21 mouse cellular contexts compared by ENCODE assay signal in the genomic region with DNA sequence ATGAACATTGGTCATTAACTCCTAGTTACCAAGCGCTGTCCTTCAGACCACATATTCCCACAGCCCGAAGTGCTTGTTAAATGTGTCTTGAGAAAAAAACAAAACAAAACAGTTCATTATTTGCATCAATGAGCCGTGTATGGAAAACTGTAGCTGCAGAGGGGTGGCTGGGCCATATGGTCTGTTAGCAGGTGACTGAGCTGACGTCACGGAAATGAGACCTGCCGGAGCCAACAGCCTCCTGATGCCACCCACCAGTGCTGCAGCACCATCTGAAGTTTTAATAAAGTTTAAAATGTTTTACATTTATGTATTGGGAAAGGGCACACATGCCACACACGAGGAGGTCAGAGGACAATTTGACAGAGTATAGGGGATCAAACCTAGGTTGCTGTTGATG. TPM values are rescaled to one million over a fixed set of nuclear protein-coding genes. Genes with fewer than 3 reads are reported as not detected.
A peak's percentile ranks its signal among the peaks of the same experiment; 100 is the strongest.
DNase-seq lines count a peak whose midpoint lies in the region; TF ChIP-seq lines count a peak whose summit lies in the region.
"Had no signal": no experiment of that assay in that cellular context is flagged by ENCODE, and none has a peak within 500 bp of the region (broad histone marks: within the 10 kb centered on the region; RNA-seq: fewer than 3 reads in every experiment).

No protein-coding gene starts in this region.

- H3K4me3 ChIP-seq in layer of hippocampus, adult 2 months: no peak overlapping the region
- H3K4me3 ChIP-seq: forebrain, embryonic 10.5 days; heart, embryonic 12.5 days; heart, embryonic 15.5 days; hindbrain, embryonic 10.5 days; hindbrain, embryonic 13.5 days had no signal

- H3K27ac ChIP-seq in layer of hippocampus, adult 2 months: no peak overlapping the region
- H3K27ac ChIP-seq: forebrain, embryonic 10.5 days; heart, embryonic 15.5 days; hindbrain, embryonic 10.5 days; hindbrain, embryonic 13.5 days had no signal

- TF ChIP-seq CTCF in layer of hippocampus, adult 2 months (conservative IDR thresholded peaks at IDR 0.05): no peak

- peak; percentile 61 for DNase-seq in cerebellum, adult 18-20 months
- DNase-seq in cerebellum, adult 11 months: no peak
- DNase-seq in cerebellum, adult 9-10 months: peak; percentile 66
- DNase-seq in cerebellum, postnatal 4 days (ENCODE audit: low spot score in 2 of 2): no peak
- DNase-seq in cerebellum, postnatal 10 days: peak; percentile 39 to 48
- no peak for DNase-seq in gastrocnemius, adult 18-20 months (ENCODE audit: low spot score)
- DNase-seq in layer of hippocampus, adult 2 months (ENCODE audit: low spot score in 2 of 2): no peak
- DNase-seq: adrenal gland, adult 8-10 months; adrenal gland, postnatal 25 days; forebrain, postnatal 0 days; gastrocnemius, postnatal 25 days; heart, adult 18-20 months; heart, postnatal 10 days; heart, postnatal 36 days; kidney, adult 2 months had no signal

RNA-seq across cellular contexts. Expression of gene Myh14, which starts 18.7 kb away (rescaled TPM):
- total RNA-seq in gastrocnemius, adult 18-20 months (2021): 10 to 100 TPM; 43.2 to 45.2 TPM
- 10 to 100 TPM; 30.4 TPM for total RNA-seq in layer of hippocampus, adult 2 months (2021)

RNA-seq across cellular contexts. Expression of gene Izumo2, which starts 19.2 kb away (rescaled TPM):
- total RNA-seq in gastrocnemius, adult 18-20 months (2021): not detected
- total RNA-seq in layer of hippocampus, adult 2 months (2021): not detected
- total RNA-seq: adrenal gland, adult 8-10 months; adrenal gland, postnatal 25 days; forebrain, postnatal 0 days; gastrocnemius, adult 8-10 months; gastrocnemius, postnatal 25 days; heart, adult 18-20 months; heart, postnatal 10 days; heart, postnatal 36 days had no signal

RNA-seq across cellular contexts. Expression of gene Vrk3, which starts 58.9 kb away (rescaled TPM):
- 10 to 100 TPM; 19.5 to 19.8 TPM for total RNA-seq in gastrocnemius, adult 18-20 months (2021)
- 10 to 100 TPM; 31.7 to 35.4 TPM for total RNA-seq in layer of hippocampus, adult 2 months (2021)

Comparison
In these comparisons a context has a peak if more than half of its experiments do, and no peak if none do; other contexts are left out.
1. DNase-seq: peak in cerebellum, adult 18-20 months (2 of 2), cerebellum, adult 9-10 months (single experiment) and cerebellum, postnatal 10 days (2 of 2); none in cerebellum, adult 11 months (single experiment), cerebellum, postnatal 4 days (0 of 2), gastrocnemius, adult 18-20 months (single experiment) and layer of hippocampus, adult 2 months (0 of 2).